Mouse (Mus musculus) hindbrain, embryonic 14.5 days (tissue): Measurements from ENCODE around the gene D16Ertd472e. TPM values are rescaled to one million over a fixed set of nuclear protein-coding genes. Genes with fewer than 3 reads are reported as not detected.

Experiments used
- ATAC-seq: fragments of 200-750 bp; cut with Nextera tagmentation; 2 replicates; pipeline ENCODE4 v1.8.0; 2017; ENCODE audit warnings: moderate number of reproducible peaks, mild to moderate bottlenecking, moderate TSS enrichment, moderate library complexity; ENCODE audit not compliant: low FRiP score
- DNase-seq: peaks from one replicate; pipeline ENCODE4 v3.0.0-alpha.2; 2015; ENCODE audit warnings: low spot score
- H3K27ac ChIP-seq: fragments of 300-500 bp; sonication (generic); 2 replicates; pipeline ENCODE4 v1.5.1; 2014; ENCODE audit warnings: mild to moderate bottlenecking, moderate library complexity
- H3K27me3 ChIP-seq: fragments of 300-500 bp; sonication (generic); 2 replicates; pipeline ENCODE4 v1.6.1; 2014; ENCODE audit warnings: mild to moderate bottlenecking, low read length, mixed read lengths; ENCODE audit not compliant: control insufficient read depth, insufficient read depth
- H3K36me3 ChIP-seq: fragments of 300-500 bp; sonication (generic); replicated peaks from 2 replicates; pipeline ENCODE4 v1.6.1; 2014; ENCODE audit not compliant: control insufficient read depth, insufficient read depth
- H3K4me1 ChIP-seq: fragments of 300-500 bp; sonication (generic); replicated peaks from 2 replicates; pipeline ENCODE4 v1.6.1; 2014; ENCODE audit warnings: antibody characterized with exemption, low read length, mixed read lengths; ENCODE audit not compliant: control insufficient read depth, insufficient read depth
- H3K4me2 ChIP-seq: fragments of 300-500 bp; sonication (generic); replicated peaks from 2 replicates; pipeline ENCODE4 v1.6.1; 2014; ENCODE audit warnings: mild to moderate bottlenecking, moderate library complexity
- H3K4me3 ChIP-seq: fragments of 300-500 bp; sonication (generic); replicated peaks from 2 replicates; pipeline ENCODE4 v1.5.1; 2014; ENCODE audit warnings: mild to moderate bottlenecking, low read length
- H3K9ac ChIP-seq: fragments of 300-500 bp; sonication (generic); 2 replicates; pipeline ENCODE4 v1.6.1; 2014
- H3K9me3 ChIP-seq: fragments of 300-500 bp; sonication (generic); 2 replicates; pipeline ENCODE4 v1.6.1; 2016; ENCODE audit warnings: low read length; ENCODE audit not compliant: control insufficient read depth
- WGBS: fragments of 180-500 bp; shearing (Covaris S2); extraction: QIAGEN DNeasy Blood & Tissue Kit; methylation state at CpG from one replicate; pipeline ENCODE4 v1.1.7; 2014; 5-methylcytosine and 5-hydroxymethylcytosine counted together
- polyA plus RNA-seq: library from polyadenylated mRNA; unstranded; fragments of >200 nt; fragmentation: Nextera tagmentation; extraction: Ambion mirVana; gene quantifications from 2 replicates; pipeline ENCODE4 v1.2.1, GENCODE M21; 2014

D16Ertd472e gene
- polyA plus RNA-seq, 1 experiment from 2014 or later, result 7.1 TPM

DNA sequence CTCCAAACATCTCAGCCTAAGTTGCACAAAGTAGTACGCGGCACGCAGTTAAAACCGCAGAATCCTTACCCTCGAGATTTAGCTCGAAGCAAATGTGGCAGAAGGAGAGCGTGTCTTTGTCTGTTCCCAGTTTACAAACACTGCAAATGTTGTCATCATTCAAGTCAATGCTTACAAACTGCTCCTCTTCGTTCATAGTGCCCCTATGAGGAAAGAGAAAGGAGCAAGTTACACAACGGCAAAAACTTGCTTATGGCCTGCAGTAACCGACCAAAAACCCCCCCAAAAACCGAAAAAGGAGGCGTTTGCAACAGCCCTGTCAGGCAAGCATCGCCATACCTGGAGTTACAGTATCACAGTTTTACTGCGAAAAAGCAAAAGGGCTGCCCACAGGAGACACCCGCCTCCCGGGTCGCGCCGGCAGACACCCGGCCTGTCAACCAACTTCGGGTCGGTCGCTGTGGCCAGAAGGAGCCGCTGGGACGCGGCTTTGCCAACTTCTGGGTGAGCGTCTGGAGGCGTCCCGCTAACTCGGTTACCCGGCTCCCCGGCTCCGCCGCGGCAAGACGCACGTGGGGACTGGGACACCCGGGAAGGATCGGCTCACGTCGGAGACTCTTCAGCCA, 543 bp downstream of the D16Ertd472e start:
- Histone ChIP-seq H3K4me3 (peak overlapping the region; percentile 87), H3K27ac (peak overlapping the region; percentile 82), H3K9ac (peak overlapping the region; percentile 78), H3K27me3 (no peaks in the 10 kb centered on the region), H3K36me3 (no peaks in the 10 kb centered on the region), H3K4me2 (peak overlapping the region; percentile 86), H3K4me1 (peaks cover 19% of the 10 kb centered on the region; the same call in 1 of the 2 replicates), H3K9me3 (no peaks in the 10 kb centered on the region)
- DNase-seq (peak; percentile 28), ATAC-seq (peak; percentile 75; the same call in 1 of the 2 replicates)
- under 1% methylated on average over 41 of the region's 41 CpGs for WGBS

DNA sequence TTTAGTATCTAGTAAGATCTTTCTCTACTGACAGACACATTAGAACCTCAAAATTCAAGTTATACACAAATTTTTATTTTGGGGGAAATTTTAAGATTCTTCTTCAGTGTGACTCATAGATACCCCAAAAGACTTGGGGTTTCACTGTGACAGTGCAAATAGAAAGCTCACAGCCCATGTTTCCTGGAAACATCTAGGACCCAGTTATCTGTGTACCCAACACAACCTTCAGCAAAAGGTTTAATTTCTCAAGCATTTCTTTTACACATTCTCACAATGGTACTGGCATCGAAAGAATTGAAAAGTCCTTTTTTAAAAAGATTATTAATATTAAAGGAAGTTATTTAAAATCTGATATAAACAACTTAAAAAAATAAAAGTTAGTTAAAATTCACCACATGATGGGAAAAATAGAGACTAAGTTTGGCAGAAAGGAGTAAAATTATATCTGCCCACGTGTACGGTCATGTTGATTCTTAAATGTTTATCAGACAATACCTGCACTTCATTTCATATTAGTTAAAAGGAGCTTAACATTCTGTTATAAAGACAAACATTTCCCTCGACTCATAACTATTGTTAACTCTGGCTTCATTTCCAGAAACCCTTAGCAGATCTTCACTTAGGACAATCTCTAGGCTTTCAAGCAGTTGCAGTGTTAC, 1.2 kb downstream of the D16Ertd472e start:
- DNase-seq (no peak), ATAC-seq (no peak)
- Histone ChIP-seq H3K27me3 (no peaks in the 10 kb centered on the region), H3K27ac (no peak overlapping the region), H3K36me3 (no peaks in the 10 kb centered on the region), H3K9me3 (no peaks in the 10 kb centered on the region), H3K4me1 (peaks cover 19% of the 10 kb centered on the region; the same call in 1 of the 2 replicates), H3K4me3 (peak overlapping the region; percentile 87), H3K4me2 (peak overlapping the region; percentile 86), H3K9ac (peak overlapping the region; percentile 78)
- WGBS, result 41% methylated on average over 4 of the region's 4 CpGs

DNA sequence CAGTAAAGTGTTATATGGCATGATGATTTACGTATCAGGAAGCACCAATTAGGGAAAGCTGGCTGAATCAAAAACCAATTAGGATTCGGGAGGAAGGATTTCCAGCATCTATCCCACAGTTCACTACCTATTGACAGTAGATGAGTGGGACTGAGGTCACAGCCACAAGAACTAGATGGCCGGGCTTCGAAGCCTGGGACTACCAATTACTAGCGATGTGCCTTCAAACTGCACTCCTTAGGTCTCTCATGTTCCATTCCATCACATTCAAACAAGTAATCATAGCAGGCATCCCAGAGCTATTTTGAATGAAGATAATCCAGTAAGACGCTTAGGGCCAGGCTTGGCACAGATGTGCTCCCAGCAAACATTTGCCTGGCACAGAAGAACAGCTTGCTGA, 2.3 kb downstream of the D16Ertd472e start:
- Histone ChIP-seq H3K9ac (no peak overlapping the region), H3K4me3 (no peak overlapping the region), H3K9me3 (no peaks in the 10 kb centered on the region), H3K4me2 (peak overlapping the region; percentile 86), H3K27me3 (no peaks in the 10 kb centered on the region), H3K27ac (no peak overlapping the region), H3K4me1 (peaks cover 19% of the 10 kb centered on the region; the same call in 1 of the 2 replicates), H3K36me3 (no peaks in the 10 kb centered on the region)
- DNase-seq (no peak), ATAC-seq (no peak)
- 42% methylated on average over 6 of the region's 6 CpGs for WGBS

DNA sequence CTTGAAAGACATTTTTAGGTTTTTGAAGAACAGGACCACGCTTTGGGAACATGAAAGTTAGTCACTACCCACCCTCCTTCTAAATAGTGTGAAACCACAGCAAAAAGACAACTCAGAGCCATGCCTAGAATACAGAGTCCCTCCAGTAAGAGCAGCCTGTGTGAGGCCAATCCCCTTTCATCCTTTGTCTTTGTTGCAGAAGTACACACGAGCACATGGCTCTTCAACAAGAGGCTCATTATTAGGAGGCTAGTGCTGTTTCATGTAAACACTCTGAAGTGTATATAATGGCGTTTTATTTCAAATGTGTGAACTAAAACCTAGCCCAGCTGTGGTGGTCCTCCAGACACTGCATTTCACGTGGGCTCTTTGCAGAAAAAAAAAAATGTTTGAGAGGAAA, 3.5 kb downstream of the D16Ertd472e start:
- no peak overlapping the region for H3K27ac ChIP-seq
- H3K9me3 ChIP-seq, result no peaks in the 10 kb centered on the region
- 48% methylated on average over 4 of the region's 4 CpGs for WGBS
- H3K9ac ChIP-seq, result no peak overlapping the region
- H3K27me3 ChIP-seq, result no peaks in the 10 kb centered on the region
- peaks cover 19% of the 10 kb centered on the region; the same call in 1 of the 2 replicates for H3K4me1 ChIP-seq
- ATAC-seq (no peak), DNase-seq (no peak)
- no peak overlapping the region for H3K4me3 ChIP-seq
- 0 out of 2 replicates have a peak overlapping the region, but pooled peaks have one; percentile 86 for H3K4me2 ChIP-seq
- no peaks in the 10 kb centered on the region for H3K36me3 ChIP-seq

DNA sequence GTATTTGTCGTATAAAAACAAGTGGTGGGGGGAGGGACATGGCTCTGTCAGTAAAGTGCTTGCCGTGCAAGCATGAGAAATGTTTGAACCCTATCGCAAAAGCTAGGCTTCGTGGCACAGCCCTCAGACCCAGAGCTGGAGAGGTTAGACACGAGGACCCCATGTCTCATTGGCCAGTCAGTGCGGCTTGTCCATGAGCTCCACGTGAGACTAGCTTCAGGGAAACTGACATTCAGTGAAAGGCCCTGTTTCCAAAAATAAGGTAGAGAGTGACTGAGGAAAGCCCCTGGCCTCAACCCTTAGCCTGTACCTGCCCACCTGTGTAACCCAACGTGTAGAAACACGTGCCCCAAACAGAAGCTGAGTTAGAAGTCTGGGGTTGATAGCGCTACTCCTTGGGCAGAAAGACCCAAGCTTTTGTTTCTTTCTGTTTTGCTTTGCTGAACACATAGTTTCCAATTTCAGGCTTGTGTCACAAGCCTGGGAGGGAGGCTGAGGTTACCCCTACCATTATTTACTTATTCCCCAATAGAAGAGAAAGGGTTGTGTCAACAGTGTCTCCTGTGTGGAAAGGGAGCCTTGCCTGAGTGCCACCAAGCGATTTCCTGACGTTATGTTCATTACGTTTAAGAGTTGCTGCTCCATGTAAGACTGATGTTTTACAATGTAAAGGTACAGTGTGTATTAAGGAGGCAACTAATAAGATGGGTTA, 12.2 kb downstream of the D16Ertd472e start:
- Histone ChIP-seq H3K27ac (no peak overlapping the region), H3K4me2 (no peak overlapping the region), H3K9ac (no peak overlapping the region), H3K4me3 (no peak overlapping the region), H3K36me3 (peaks cover 16% of the 10 kb centered on the region; the same call in 1 of the 2 replicates), H3K27me3 (no peaks in the 10 kb centered on the region), H3K4me1 (no peaks in the 10 kb centered on the region), H3K9me3 (0 out of 2 replicates have a peak, but pooled peaks cover 3% of the 10 kb centered on the region)
- ATAC-seq (no peak), DNase-seq (no peak)
- 91% methylated on average over 13 of the region's 13 CpGs for WGBS

DNA sequence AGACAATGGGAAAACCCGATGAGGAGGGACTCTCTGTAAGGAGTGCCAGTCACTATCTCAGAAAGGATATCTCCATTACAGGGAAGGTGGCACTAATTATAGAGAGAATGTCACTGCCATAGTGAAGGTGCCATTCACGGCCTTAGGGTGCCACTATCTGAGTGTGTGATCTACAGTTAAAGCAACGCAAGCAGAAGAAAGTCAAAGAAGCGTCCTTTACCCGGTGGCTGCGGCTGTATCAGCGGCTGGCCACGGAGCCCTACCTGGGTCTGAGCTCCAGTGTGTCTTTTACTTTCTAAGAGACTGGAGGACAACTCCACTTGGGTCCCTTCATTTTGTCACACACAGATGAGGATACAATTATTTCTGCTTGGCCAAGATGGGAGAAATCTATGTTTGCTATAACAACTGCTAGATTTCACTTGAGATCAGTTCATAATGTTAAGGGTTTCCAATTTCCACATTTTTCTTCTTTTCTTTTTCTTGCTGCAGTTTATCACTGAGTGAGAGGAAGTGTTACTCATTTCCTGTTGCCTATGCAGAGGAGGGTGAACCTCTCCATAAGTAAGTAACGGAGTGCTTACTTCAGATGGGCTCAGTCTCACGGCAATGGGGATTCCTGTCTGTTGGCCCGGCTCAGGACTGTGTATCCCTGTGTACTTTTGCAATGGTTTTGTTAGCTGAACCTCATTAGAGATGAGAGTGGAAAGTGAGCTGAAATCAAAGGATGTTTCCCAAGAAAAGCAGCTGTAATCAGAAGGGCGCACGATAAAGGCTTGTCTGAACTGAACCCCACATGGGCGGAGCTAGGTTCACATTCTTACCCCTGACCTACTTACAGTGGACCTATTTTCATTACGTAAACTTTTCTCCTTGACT, 13.2 kb downstream of the D16Ertd472e start:
- Histone ChIP-seq H3K9ac (no peak overlapping the region), H3K36me3 (peaks cover 21% of the 10 kb centered on the region; the same call in 1 of the 2 replicates), H3K9me3 (0 out of 2 replicates have a peak, but pooled peaks cover 3% of the 10 kb centered on the region), H3K4me2 (no peak overlapping the region), H3K27me3 (no peaks in the 10 kb centered on the region), H3K27ac (no peak overlapping the region), H3K4me3 (no peak overlapping the region), H3K4me1 (no peaks in the 10 kb centered on the region)
- 92% methylated on average over 15 of the region's 15 CpGs for WGBS
- ATAC-seq (no peak), DNase-seq (no peak)

DNA sequence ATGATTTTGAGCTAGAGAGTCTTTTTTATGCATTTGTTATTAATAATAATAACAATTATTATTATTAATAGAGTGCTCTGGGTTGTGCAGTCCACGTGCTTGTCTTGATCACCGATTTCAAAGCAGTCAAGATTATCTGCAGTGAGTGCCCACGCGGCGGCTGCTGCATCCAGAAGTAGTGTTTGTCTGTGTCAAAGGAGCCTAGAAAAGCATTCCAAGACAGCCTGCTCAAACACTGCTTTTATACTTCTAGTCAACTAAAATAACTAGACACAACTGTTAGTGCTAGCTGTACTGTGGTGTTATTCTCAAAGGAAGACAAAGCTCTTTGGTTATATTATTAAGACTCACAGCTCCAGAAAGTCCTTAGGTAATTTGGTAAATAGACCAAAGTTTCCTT, 15.9 kb downstream of the D16Ertd472e start:
- 87% methylated on average over 5 of the region's 5 CpGs for WGBS
- no peak overlapping the region for H3K4me2 ChIP-seq

DNA sequence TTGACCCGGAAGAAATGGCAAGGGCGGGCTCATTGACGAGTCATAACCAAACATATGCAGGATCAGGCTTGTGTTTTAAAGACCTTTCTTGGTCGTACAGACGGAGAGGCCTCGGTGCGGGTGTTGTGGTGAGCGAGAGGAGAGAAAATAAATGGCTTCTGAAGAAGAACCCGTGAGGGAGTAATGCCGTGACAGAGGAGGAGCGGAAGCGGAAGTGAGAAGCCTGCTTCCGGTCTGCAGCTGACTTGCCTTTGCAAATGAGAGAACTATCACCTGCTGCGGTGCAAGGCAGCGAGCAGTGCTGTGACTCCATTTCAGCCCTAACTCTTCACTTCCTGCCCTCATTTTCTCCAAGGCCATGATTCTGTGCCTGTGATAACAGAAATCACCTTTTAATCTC, 16.4 kb downstream of the D16Ertd472e start:
- no peak for ATAC-seq

More for the DNA sequence above, 15.9 kb downstream of the D16Ertd472e start:
- H3K27me3 ChIP-seq, result no peaks in the 10 kb centered on the region
- H3K4me3 ChIP-seq, result no peak overlapping the region
- no peak overlapping the region for H3K9ac ChIP-seq
- no peaks in the 10 kb centered on the region for H3K4me1 ChIP-seq
- no peak overlapping the region for H3K27ac ChIP-seq
- H3K36me3 ChIP-seq, result peaks cover 21% of the 10 kb centered on the region; the same call in 1 of the 2 replicates
- no peak for DNase-seq
- no peak for ATAC-seq
- H3K9me3 ChIP-seq, result 0 out of 2 replicates have a peak, but pooled peaks cover 3% of the 10 kb centered on the region

More for the DNA sequence above, 16.4 kb downstream of the D16Ertd472e start:
- Histone ChIP-seq H3K27ac (no peak overlapping the region), H3K4me2 (no peak overlapping the region), H3K4me1 (no peaks in the 10 kb centered on the region), H3K27me3 (no peaks in the 10 kb centered on the region), H3K9ac (no peak overlapping the region), H3K4me3 (no peak overlapping the region), H3K9me3 (0 out of 2 replicates have a peak, but pooled peaks cover 3% of the 10 kb centered on the region), H3K36me3 (peaks cover 21% of the 10 kb centered on the region; the same call in 1 of the 2 replicates)
- DNase-seq, result no peak
- 89% methylated on average over 15 of the region's 15 CpGs for WGBS
